Comparison of ENCODE assay signal across 18 mouse cellular contexts in genomic region chr11:72153122-72153862, GRCm38 (mm10). TPM values are rescaled to one million over a fixed set of nuclear protein-coding genes. Genes with fewer than 3 reads are reported as not detected.
DNase-seq lines count a peak whose midpoint lies in the region; ATAC-seq and TF ChIP-seq lines count a peak whose summit lies in the region.
"Had no signal": no experiment of that assay in that cellular context is flagged by ENCODE, and none has a peak within 500 bp of the region (broad histone marks: within the 10 kb centered on the region; RNA-seq: fewer than 3 reads in every experiment).

No protein-coding gene starts in this region.

- no peak overlapping the region for H3K4me2 ChIP-seq in kidney, embryonic 14.5 days (replicated peaks; ENCODE audit: low read depth, low read length)
- H3K4me2 ChIP-seq: heart, embryonic 13.5 days; hindbrain, embryonic 13.5 days; neural tube, embryonic 15.5 days had no signal

- H3K27ac ChIP-seq in kidney, embryonic 14.5 days (ENCODE audit: low read depth, low read length) = no peak overlapping the region
- H3K27ac ChIP-seq: forebrain, embryonic 10.5 days; heart, embryonic 13.5 days; hindbrain, embryonic 13.5 days; neural tube, embryonic 15.5 days had no signal

- H3K9me3 ChIP-seq in kidney, embryonic 14.5 days (ENCODE audit: control insufficient read depth, low read length) = no peaks in the 10 kb centered on the region
- H3K9me3 ChIP-seq: forebrain, embryonic 10.5 days; heart, embryonic 13.5 days; hindbrain, embryonic 13.5 days; neural tube, embryonic 15.5 days had no signal

- 69% methylated on average over 12 of the region's 12 CpGs for WGBS in kidney, embryonic 14.5 days

- H3K36me3 ChIP-seq in kidney, embryonic 14.5 days (ENCODE audit: control insufficient read depth, insufficient read depth, low read length) = peaks cover 26% of the 10 kb centered on the region

- H3K4me3 ChIP-seq in kidney, embryonic 14.5 days (ENCODE audit: low read length) = no peak overlapping the region
- H3K4me3 ChIP-seq: forebrain, embryonic 10.5 days; heart, embryonic 13.5 days; hindbrain, embryonic 13.5 days; neural tube, embryonic 15.5 days had no signal

- TF ChIP-seq CTCF in Patski (IDR thresholded peaks at IDR 0.05) = no peak

- no peak for DNase-seq in kidney, adult 9 months
- peak; percentile 53 to 70 for DNase-seq in lung, adult 18-20 months
- DNase-seq in lung, postnatal 14 days = no peak
- DNase-seq in Patski (ENCODE audit: low read depth, low spot score) = no peak
- DNase-seq in lung, postnatal 36 days = peak; percentile 60
- DNase-seq in ovary, postnatal 36 days (ENCODE audit: low spot score) = no peak
- DNase-seq in left cerebral cortex, postnatal 36 days (ENCODE audit: low spot score in 2 of 2) = no peak
- DNase-seq: B cell, adult 2 months; cerebellum, adult 2 months; cerebellum, postnatal 36 days; thymus, postnatal 25 days had no signal

- CTCF ChIA-PET in Patski (lab: Charles Lee) = interaction anchor here (1.0 kb wide), 1 partner anchor 20 kb away, joined by 3 read pairs; no protein-coding TSS in a partner anchor

- H3K27me3 ChIP-seq in kidney, embryonic 14.5 days (ENCODE audit: control insufficient read depth, insufficient read depth, low read length) = no peaks in the 10 kb centered on the region
- H3K27me3 ChIP-seq in Patski = no peaks in the 10 kb centered on the region
- H3K27me3 ChIP-seq: heart, embryonic 13.5 days; hindbrain, embryonic 13.5 days; neural tube, embryonic 15.5 days had no signal

- intact Hi-C loops in left cerebral cortex, postnatal 36 days (cut with DNase I) = no loop called here

- POLR2A ChIA-PET in Patski (lab: Charles Lee) = no interaction called here

- in situ Hi-C loops in Patski (cut with MboI; ENCODE audit: low pct_unique_long_range_greater_than_20kb) = loop anchor here (5.0 to 10.0 kb wide), 2 partner anchors 71 to 98 kb away; no protein-coding TSS in a partner anchor

- H3K9ac ChIP-seq in kidney, embryonic 14.5 days (ENCODE audit: low read depth, low read length) = no peak overlapping the region
- H3K9ac ChIP-seq: heart, embryonic 13.5 days; hindbrain, embryonic 13.5 days; neural tube, embryonic 15.5 days had no signal

- ATAC-seq in kidney, embryonic 14.5 days (ENCODE audit: low FRiP score, low TSS enrichment) = peak; percentile 71; the same call in 1 of the 2 replicates
- ATAC-seq in Patski = peak; percentile 77
- ATAC-seq: inflammation-experienced regulatory T-cells, adult 6 months had no signal

- H3K4me1 ChIP-seq in kidney, embryonic 14.5 days (ENCODE audit: control insufficient read depth, insufficient read depth, low read length) = 0 out of 2 replicates have a peak, but pooled peaks cover 10% of the 10 kb centered on the region

RNA-seq across cellular contexts. Expression of gene Pitpnm3, which starts 17.7 kb away (rescaled TPM):
- 0.07 and 0.09 TPM in 2 replicates for polyA plus RNA-seq in kidney, embryonic 14.5 days (2014; fragmentation: Nextera tagmentation; extraction: Ambion mirVana)
- polyA plus RNA-seq in Patski (2021) = 5.0 TPM
- total RNA-seq in left cerebral cortex, postnatal 36 days (2021) = 10 to 100 TPM; 74.9 to 83.2 TPM
- total RNA-seq: megakaryocyte-erythroid progenitor cell, adult 5-6 weeks had no signal
- polyA plus RNA-seq: inflammation-experienced regulatory T-cells, adult 6 months had no signal

RNA-seq across cellular contexts. Expression of gene Gm43951, which starts 53.3 kb away (rescaled TPM):
- not detected in 2 replicates for polyA plus RNA-seq in kidney, embryonic 14.5 days (2014; fragmentation: Nextera tagmentation; extraction: Ambion mirVana)
- polyA plus RNA-seq in Patski (2021) = 1.5 TPM
- 10 to 100 TPM in 1 of 2 experiments, 1 to 10 TPM in 1; 9.1 to 15.4 TPM for total RNA-seq in left cerebral cortex, postnatal 36 days (2021)
- total RNA-seq: megakaryocyte-erythroid progenitor cell, adult 5-6 weeks had no signal
- polyA plus RNA-seq: inflammation-experienced regulatory T-cells, adult 6 months had no signal

RNA-seq across cellular contexts. Expression of gene 4933427D14Rik, which starts 54.0 kb away (rescaled TPM):
- polyA plus RNA-seq in kidney, embryonic 14.5 days (2014; fragmentation: Nextera tagmentation; extraction: Ambion mirVana) = 9.5 and 18.1 TPM in 2 replicates
- polyA plus RNA-seq in Patski (2021) = 16.3 TPM
- total RNA-seq in left cerebral cortex, postnatal 36 days (2021) = 10 to 100 TPM; 26.1 to 39.9 TPM

RNA-seq across cellular contexts. Expression of gene Txndc17, which starts 54.1 kb away (rescaled TPM):
- polyA plus RNA-seq in kidney, embryonic 14.5 days (2014; fragmentation: Nextera tagmentation; extraction: Ambion mirVana) = 207 and 237 TPM in 2 replicates
- polyA plus RNA-seq in Patski (2021) = 167 TPM
- total RNA-seq in left cerebral cortex, postnatal 36 days (2021) = 10 to 100 TPM; 31.0 to 31.3 TPM

Comparison
In these comparisons a context has a peak if more than half of its experiments do, and no peak if none do; other contexts are left out.
1. DNase-seq: peak in lung, adult 18-20 months (2 of 2) and lung, postnatal 36 days (single experiment); none in kidney, adult 9 months (single experiment), lung, postnatal 14 days (single experiment), Patski (single experiment), ovary, postnatal 36 days (single experiment) and left cerebral cortex, postnatal 36 days (0 of 2).